Mouse (Mus musculus) gastrocnemius, postnatal 10 days (tissue): ENCODE results near the gene Ikzf2. TPM values are rescaled to one million over a fixed set of nuclear protein-coding genes. Genes with fewer than 3 reads are reported as not detected.

Experiments used
- DNase-seq: peaks from one replicate; pipeline ENCODE4 v3.0.0; 2021; ENCODE audit warnings: mixed read lengths
- total RNA-seq, 2 experiments: library from RNA; stranded (reverse); gene quantifications; 2 replicates each; pipeline ENCODE4 v1.2.3; 2021

The Ikzf2 gene
- total RNA-seq, 2 experiments from 2014 or later: 8.9 to 11.6 TPM

GRCm38 (mm10) chr1:69659779-69660178 is 27.3 kb downstream of the Ikzf2 start:
- no peak for DNase-seq

- DNase-seq: no peak
Observed at GRCm38 (mm10) chr1:69658051-69658450, 29.0 kb downstream of the Ikzf2 start.

- DNase-seq: no peak
Observed at GRCm38 (mm10) chr1:69657455-69657854, 29.6 kb downstream of the Ikzf2 start.

- DNase-seq: peak; percentile 13
Observed at GRCm38 (mm10) chr1:69656929-69657328, 30.1 kb downstream of the Ikzf2 start.

- no peak for DNase-seq
Observed at GRCm38 (mm10) chr1:69656047-69656782, 30.8 kb downstream of the Ikzf2 start.

GRCm38 (mm10) chr1:69655368-69655767 is 31.7 kb downstream of the Ikzf2 start:
- no peak for DNase-seq

GRCm38 (mm10) chr1:69654955-69655354 is 32.1 kb downstream of the Ikzf2 start:
- no peak for DNase-seq

- DNase-seq: no peak
Observed at GRCm38 (mm10) chr1:69653419-69653818, 33.6 kb downstream of the Ikzf2 start.

- no peak for DNase-seq
Observed at GRCm38 (mm10) chr1:69643138-69643537, 43.9 kb downstream of the Ikzf2 start.

GRCm38 (mm10) chr1:69641986-69642385 is 45.1 kb downstream of the Ikzf2 start:
- no peak for DNase-seq

GRCm38 (mm10) chr1:69638321-69638720 is 48.7 kb downstream of the Ikzf2 start:
- DNase-seq: no peak

GRCm38 (mm10) chr1:69637907-69638306 is 49.1 kb downstream of the Ikzf2 start:
- DNase-seq: no peak

- no peak for DNase-seq
Observed at GRCm38 (mm10) chr1:69634259-69634658, 52.8 kb downstream of the Ikzf2 start.

GRCm38 (mm10) chr1:69630508-69630907 is 56.5 kb downstream of the Ikzf2 start:
- no peak for DNase-seq

GRCm38 (mm10) chr1:69629513-69629912 is 57.5 kb downstream of the Ikzf2 start:
- no peak for DNase-seq

GRCm38 (mm10) chr1:69612076-69612475 is 75.0 kb downstream of the Ikzf2 start:
- no peak for DNase-seq

- DNase-seq: no peak
Observed at GRCm38 (mm10) chr1:69611204-69611725, 75.8 kb downstream of the Ikzf2 start.

- no peak for DNase-seq
Observed at GRCm38 (mm10) chr1:69610791-69611190, 76.3 kb downstream of the Ikzf2 start.

GRCm38 (mm10) chr1:69608846-69609245 is 78.2 kb downstream of the Ikzf2 start:
- no peak for DNase-seq

GRCm38 (mm10) chr1:69606844-69607243 is 80.2 kb downstream of the Ikzf2 start:
- DNase-seq: no peak

- no peak for DNase-seq
Observed at GRCm38 (mm10) chr1:69604213-69604612, 82.8 kb downstream of the Ikzf2 start.

- DNase-seq: no peak
Observed at GRCm38 (mm10) chr1:69600954-69601353, 86.1 kb downstream of the Ikzf2 start.

- no peak for DNase-seq
Observed at GRCm38 (mm10) chr1:69599074-69599772, 87.8 kb downstream of the Ikzf2 start.

- DNase-seq: no peak
Observed at GRCm38 (mm10) chr1:69591889-69592288, 95.2 kb downstream of the Ikzf2 start.
